Mouse (Mus musculus) liver, embryonic 13.5 days (tissue): Measurements from ENCODE around the gene Fxyd5. TPM values are rescaled to one million over a fixed set of nuclear protein-coding genes. Genes with fewer than 3 reads are reported as not detected.
A peak's percentile ranks its signal among the peaks of the same experiment; 100 is the strongest.

Source experiments
- ATAC-seq: fragments of 200-750 bp; cut with Nextera tagmentation; 2 replicates; pipeline ENCODE4 v1.8.0; 2017; ENCODE audit warnings: low read depth, mild to moderate bottlenecking, moderate number of reproducible peaks, moderate library complexity
- DNase-seq: peaks from one replicate; pipeline ENCODE4 v3.0.0; 2022
- H3K27ac ChIP-seq: fragments of 300-500 bp; sonication (generic); 2 replicates; pipeline ENCODE4 v1.5.1; 2015; ENCODE audit warnings: moderate library complexity, mild to moderate bottlenecking, inconsistent platforms
- H3K27me3 ChIP-seq: fragments of 300-500 bp; sonication (generic); 2 replicates; pipeline ENCODE4 v1.6.1; 2015; ENCODE audit warnings: mild to moderate bottlenecking, inconsistent platforms
- H3K36me3 ChIP-seq: fragments of 300-500 bp; sonication (generic); 2 replicates; pipeline ENCODE4 v1.6.1; 2015; ENCODE audit warnings: mild to moderate bottlenecking, inconsistent platforms
- H3K4me1 ChIP-seq: fragments of 300-500 bp; sonication (generic); replicated peaks from 2 replicates; pipeline ENCODE4 v1.6.1; 2015; ENCODE audit warnings: inconsistent platforms
- H3K4me2 ChIP-seq: fragments of 300-500 bp; sonication (generic); 2 replicates; pipeline ENCODE4 v1.6.1; 2015; ENCODE audit warnings: inconsistent platforms, mild to moderate bottlenecking, moderate library complexity
- H3K4me3 ChIP-seq: fragments of 300-500 bp; sonication (generic); replicated peaks from 2 replicates; pipeline ENCODE4 v1.5.1; 2015; ENCODE audit warnings: mild to moderate bottlenecking, inconsistent platforms
- H3K9ac ChIP-seq: fragments of 300-500 bp; sonication (generic); 2 replicates; pipeline ENCODE4 v1.6.1; 2015; ENCODE audit warnings: mild to moderate bottlenecking, inconsistent platforms
- H3K9me3 ChIP-seq: fragments of 300-500 bp; sonication (generic); replicated peaks from 2 replicates; pipeline ENCODE4 v1.6.1; 2016; ENCODE audit warnings: inconsistent platforms
- WGBS: fragments of 180-500 bp; shearing (Covaris S2); methylation state at CpG from one replicate; pipeline ENCODE4 v1.1.7; 2015; ENCODE audit not compliant: insufficient replicate concordance; 5-methylcytosine and 5-hydroxymethylcytosine counted together
- polyA plus RNA-seq: library from polyadenylated mRNA; unstranded; fragments of >200 nt; fragmentation: Nextera tagmentation; extraction: Ambion mirVana; gene quantifications from 2 replicates; pipeline ENCODE4 v1.2.1, GENCODE M21; 2015

Gene Fxyd5
- polyA plus RNA-seq: 17.3 and 19.2 TPM in 2 replicates

- Histone ChIP-seq H3K9me3 (no peaks in the 10 kb centered on the region), H3K27ac (no peak within 1 kb of the TSS), H3K4me3 (peak within 1 kb of the TSS; percentile 38), H3K9ac (0 out of 2 replicates have a peak within 1 kb of the TSS, but pooled peaks have one; percentile 29), H3K36me3 (no peaks in the 10 kb centered on the region), H3K27me3 (peaks cover 44% of the 10 kb centered on the region), H3K4me2 (peak within 1 kb of the TSS; percentile 50), H3K4me1 (no peaks in the 10 kb centered on the region; the same call in none of the 2 replicates)
- 39% methylated on average over 10 of the region's 10 CpGs for WGBS
- DNase-seq (no peak), ATAC-seq (no peak)
Observed at GRCm38 (mm10) chr7:31042431-31042910, at the start of gene Fxyd5. Fxyd5 (minus strand) TSS chr7:31042481.

- peaks cover under 1% of the 10 kb centered on the region; the same call in 1 of the 2 replicates for H3K4me1 ChIP-seq
- H3K4me3 ChIP-seq: no peak overlapping the region
- no peaks in the 10 kb centered on the region for H3K27me3 ChIP-seq
- no peaks in the 10 kb centered on the region for H3K36me3 ChIP-seq
- H3K27ac ChIP-seq: no peak overlapping the region
- DNase-seq: no peak
- no peak overlapping the region for H3K4me2 ChIP-seq
- H3K9me3 ChIP-seq: no peaks in the 10 kb centered on the region
- 36% methylated on average over 2 of the region's 2 CpGs for WGBS
- no peak for ATAC-seq
- no peak overlapping the region for H3K9ac ChIP-seq
Observed at GRCm38 (mm10) chr7:31089721-31090120, 47.4 kb upstream of the Fxyd5 start.

DNA sequence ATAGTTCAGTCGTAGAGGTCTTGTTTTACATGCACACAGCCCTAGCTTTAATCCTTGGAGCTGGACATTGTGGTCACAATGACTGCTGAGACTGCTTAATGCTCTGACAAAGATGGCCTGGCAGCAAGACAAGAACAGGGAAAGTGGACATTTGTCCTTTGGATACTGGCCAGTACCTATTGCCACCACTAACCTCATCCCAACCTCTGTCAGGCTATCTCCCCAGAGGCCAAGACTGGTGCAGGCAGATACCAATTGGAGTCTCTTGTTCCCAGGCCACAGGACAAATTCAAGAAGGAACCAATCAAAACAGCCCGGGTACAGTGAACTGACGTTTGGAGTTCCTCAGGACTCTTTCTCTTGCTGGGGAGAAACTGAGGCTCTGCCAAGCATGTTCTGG, 45.9 kb upstream of the Fxyd5 start:
- H3K9ac ChIP-seq: no peak overlapping the region
- ATAC-seq: no peak
- H3K27me3 ChIP-seq: no peaks in the 10 kb centered on the region
- H3K4me1 ChIP-seq: peaks cover 11% of the 10 kb centered on the region
- no peak overlapping the region for H3K4me3 ChIP-seq
- WGBS: 43% methylated on average over 3 of the region's 3 CpGs
- H3K9me3 ChIP-seq: no peaks in the 10 kb centered on the region
- DNase-seq: no peak
- H3K36me3 ChIP-seq: no peaks in the 10 kb centered on the region
- no peak overlapping the region for H3K27ac ChIP-seq
- H3K4me2 ChIP-seq: no peak overlapping the region

- ATAC-seq (no peak), DNase-seq (no peak)
- Histone ChIP-seq H3K4me1 (peaks cover 11% of the 10 kb centered on the region), H3K4me2 (no peak overlapping the region), H3K4me3 (no peak overlapping the region), H3K27ac (no peak overlapping the region), H3K36me3 (no peaks in the 10 kb centered on the region), H3K9me3 (no peaks in the 10 kb centered on the region), H3K27me3 (no peaks in the 10 kb centered on the region), H3K9ac (no peak overlapping the region)
- 21% methylated on average over 2 of the region's 2 CpGs for WGBS
Observed at GRCm38 (mm10) chr7:31087262-31087661, 45.0 kb upstream of the Fxyd5 start.

DNA sequence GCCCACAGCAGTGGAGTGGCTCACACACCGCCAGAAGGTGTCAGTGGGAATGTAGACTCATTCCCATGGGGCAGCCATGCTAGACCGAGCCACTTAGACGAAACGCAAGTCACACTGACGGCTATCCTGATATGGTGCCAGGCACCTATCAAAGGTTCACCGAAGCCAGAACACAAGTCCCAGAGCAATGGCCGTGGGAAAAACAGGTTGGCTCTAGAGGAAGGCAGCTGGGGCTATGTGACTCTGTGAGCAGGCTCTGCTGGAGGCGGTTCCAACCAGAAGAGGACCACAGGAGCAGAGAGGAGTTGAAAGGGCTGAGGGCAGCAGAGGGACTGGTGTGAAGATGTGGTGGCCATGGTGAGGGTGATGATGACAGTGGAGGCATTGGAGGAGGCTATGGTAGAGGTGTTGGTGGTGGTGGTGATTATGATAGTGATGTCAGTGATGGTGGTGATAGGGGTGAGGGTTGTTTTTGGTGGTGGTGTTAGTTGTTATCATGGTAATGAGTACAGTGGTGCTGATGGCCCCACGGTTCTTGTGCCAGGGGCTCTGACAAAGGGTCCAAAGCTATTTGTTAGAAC, 44.0 kb upstream of the Fxyd5 start:
- DNase-seq (no peak), ATAC-seq (no peak)
- no peaks in the 10 kb centered on the region for H3K27me3 ChIP-seq
- H3K9ac ChIP-seq: no peak overlapping the region
- H3K36me3 ChIP-seq: no peaks in the 10 kb centered on the region
- no peak overlapping the region for H3K4me3 ChIP-seq
- no peak overlapping the region for H3K27ac ChIP-seq
- H3K4me2 ChIP-seq: no peak overlapping the region
- H3K4me1 ChIP-seq: peaks cover 11% of the 10 kb centered on the region
- WGBS: 71% methylated on average over 9 of the region's 9 CpGs
- H3K9me3 ChIP-seq: no peaks in the 10 kb centered on the region

GRCm38 (mm10) chr7:31085171-31085570, 42.9 kb upstream of the Fxyd5 start:
- no peak for ATAC-seq

DNA sequence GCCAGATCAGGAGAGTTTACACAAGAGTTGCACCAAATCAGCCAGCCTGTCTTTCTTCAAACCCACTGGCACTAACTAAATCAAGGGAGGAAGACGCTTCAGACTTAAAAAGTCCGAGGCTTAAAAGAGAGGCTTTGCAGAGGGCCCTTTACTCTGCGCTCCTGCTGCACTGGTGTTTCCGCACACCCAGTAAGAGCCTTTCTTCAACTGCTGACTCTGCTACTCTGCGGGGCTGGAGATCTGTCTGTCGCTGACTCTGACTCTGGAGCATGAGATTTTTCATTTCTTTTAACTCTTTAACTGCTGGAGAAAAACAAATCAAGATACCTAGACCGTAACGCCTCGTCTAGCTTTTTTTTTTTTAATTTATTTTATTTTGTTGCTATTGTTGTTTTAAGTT, 41.9 kb upstream of the Fxyd5 start:
- Histone ChIP-seq H3K27me3 (no peaks in the 10 kb centered on the region), H3K4me2 (no peak overlapping the region), H3K9me3 (no peaks in the 10 kb centered on the region), H3K4me3 (no peak overlapping the region), H3K27ac (0 out of 2 replicates have a peak overlapping the region, but pooled peaks have one; percentile 18), H3K4me1 (peaks cover 11% of the 10 kb centered on the region), H3K9ac (no peak overlapping the region), H3K36me3 (no peaks in the 10 kb centered on the region)
- DNase-seq: no peak
- no peak for ATAC-seq
- WGBS: 50% methylated on average over 9 of the region's 9 CpGs

More at GRCm38 (mm10) chr7:31085171-31085570, 42.9 kb upstream of the Fxyd5 start:
- Histone ChIP-seq H3K27ac (no peak overlapping the region; the same call in 1 of the 2 replicates), H3K9me3 (no peaks in the 10 kb centered on the region), H3K9ac (no peak overlapping the region), H3K4me3 (no peak overlapping the region), H3K4me1 (peaks cover 11% of the 10 kb centered on the region), H3K4me2 (no peak overlapping the region), H3K36me3 (no peaks in the 10 kb centered on the region), H3K27me3 (no peaks in the 10 kb centered on the region)
- no peak for DNase-seq
- WGBS: 44% methylated on average over 3 of the region's 3 CpGs

DNA sequence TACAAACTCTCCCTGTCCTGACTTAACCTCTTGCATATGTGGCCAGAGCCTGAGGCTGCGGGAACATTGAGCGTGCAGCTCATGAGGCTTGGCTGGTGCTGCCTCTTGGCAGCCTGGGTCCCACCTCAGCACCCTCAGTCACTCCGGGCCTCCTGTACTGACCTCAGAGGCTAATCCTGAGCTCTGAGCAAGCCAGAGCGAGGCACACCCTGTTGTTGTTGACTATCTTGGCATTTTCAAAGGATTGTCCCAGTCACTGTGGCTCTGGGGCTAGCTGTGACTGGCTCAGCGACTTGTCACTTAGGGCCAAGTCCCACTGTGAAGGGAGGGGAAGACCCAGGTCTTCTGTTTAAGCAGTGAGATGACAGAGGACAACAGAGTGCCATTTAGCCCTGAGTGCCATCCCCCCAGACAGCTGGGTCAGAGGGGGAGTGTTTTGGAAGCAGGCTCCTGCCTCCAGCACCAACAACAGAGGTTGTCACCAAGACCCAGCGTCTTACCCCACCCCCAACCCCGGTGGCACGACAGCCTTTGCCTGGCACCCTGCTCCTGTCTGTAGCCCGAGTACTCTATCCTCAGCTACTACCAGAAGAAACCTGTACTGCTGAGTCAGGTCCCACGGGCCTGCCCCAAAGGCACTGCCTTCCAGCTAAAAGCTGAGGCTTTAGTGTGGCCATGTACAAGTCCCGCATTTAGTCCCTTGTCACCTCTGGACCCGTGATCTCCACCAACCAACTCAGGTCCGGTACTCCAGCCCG, 40.7 kb upstream of the Fxyd5 start:
- Histone ChIP-seq H3K27me3 (no peaks in the 10 kb centered on the region), H3K4me2 (no peak overlapping the region), H3K4me1 (peaks cover 11% of the 10 kb centered on the region), H3K9me3 (no peaks in the 10 kb centered on the region), H3K4me3 (no peak overlapping the region), H3K36me3 (no peaks in the 10 kb centered on the region), H3K27ac (no peak overlapping the region), H3K9ac (no peak overlapping the region)
- DNase-seq: no peak
- 62% methylated on average over 14 of the region's 14 CpGs for WGBS
- ATAC-seq: no peak

GRCm38 (mm10) chr7:31082106-31082505, 39.8 kb upstream of the Fxyd5 start:
- H3K9ac ChIP-seq: no peak overlapping the region
- no peaks in the 10 kb centered on the region for H3K27me3 ChIP-seq
- no peak overlapping the region for H3K4me2 ChIP-seq
- ATAC-seq: no peak
- no peaks in the 10 kb centered on the region for H3K9me3 ChIP-seq
- no peaks in the 10 kb centered on the region for H3K36me3 ChIP-seq
- H3K27ac ChIP-seq: no peak overlapping the region
- H3K4me1 ChIP-seq: peaks cover 11% of the 10 kb centered on the region
- no peak for DNase-seq
- no peak overlapping the region for H3K4me3 ChIP-seq

GRCm38 (mm10) chr7:31081106-31081505, 38.8 kb upstream of the Fxyd5 start:
- 30% methylated on average over 1 of the region's 1 CpGs for WGBS
- no peak overlapping the region for H3K9ac ChIP-seq
- DNase-seq (no peak), ATAC-seq (no peak)
- H3K4me3 ChIP-seq: no peak overlapping the region
- H3K36me3 ChIP-seq: no peaks in the 10 kb centered on the region
- peaks cover 11% of the 10 kb centered on the region for H3K4me1 ChIP-seq
- no peak overlapping the region for H3K27ac ChIP-seq
- no peaks in the 10 kb centered on the region for H3K27me3 ChIP-seq
- H3K9me3 ChIP-seq: no peaks in the 10 kb centered on the region
- no peak overlapping the region for H3K4me2 ChIP-seq

- 54% methylated on average over 3 of the region's 3 CpGs for WGBS
- Histone ChIP-seq H3K9me3 (no peaks in the 10 kb centered on the region), H3K4me3 (no peak overlapping the region), H3K27ac (no peak overlapping the region), H3K9ac (no peak overlapping the region), H3K36me3 (no peaks in the 10 kb centered on the region), H3K4me2 (no peak overlapping the region), H3K27me3 (no peaks in the 10 kb centered on the region), H3K4me1 (peaks cover 11% of the 10 kb centered on the region)
- no peak for DNase-seq
- ATAC-seq: no peak
Observed at GRCm38 (mm10) chr7:31080611-31081010, 38.3 kb upstream of the Fxyd5 start.
